Mouse (Mus musculus): ENCODE data around the gene Vps39. TPM values are rescaled to one million over a fixed set of nuclear protein-coding genes. Genes with fewer than 3 reads are reported as not detected.

The Vps39 gene
- 37.3 and 44.4 TPM in 2 replicates for polyA plus RNA-seq (2015; fragmentation: Nextera tagmentation; extraction: Ambion mirVana)

DNA sequence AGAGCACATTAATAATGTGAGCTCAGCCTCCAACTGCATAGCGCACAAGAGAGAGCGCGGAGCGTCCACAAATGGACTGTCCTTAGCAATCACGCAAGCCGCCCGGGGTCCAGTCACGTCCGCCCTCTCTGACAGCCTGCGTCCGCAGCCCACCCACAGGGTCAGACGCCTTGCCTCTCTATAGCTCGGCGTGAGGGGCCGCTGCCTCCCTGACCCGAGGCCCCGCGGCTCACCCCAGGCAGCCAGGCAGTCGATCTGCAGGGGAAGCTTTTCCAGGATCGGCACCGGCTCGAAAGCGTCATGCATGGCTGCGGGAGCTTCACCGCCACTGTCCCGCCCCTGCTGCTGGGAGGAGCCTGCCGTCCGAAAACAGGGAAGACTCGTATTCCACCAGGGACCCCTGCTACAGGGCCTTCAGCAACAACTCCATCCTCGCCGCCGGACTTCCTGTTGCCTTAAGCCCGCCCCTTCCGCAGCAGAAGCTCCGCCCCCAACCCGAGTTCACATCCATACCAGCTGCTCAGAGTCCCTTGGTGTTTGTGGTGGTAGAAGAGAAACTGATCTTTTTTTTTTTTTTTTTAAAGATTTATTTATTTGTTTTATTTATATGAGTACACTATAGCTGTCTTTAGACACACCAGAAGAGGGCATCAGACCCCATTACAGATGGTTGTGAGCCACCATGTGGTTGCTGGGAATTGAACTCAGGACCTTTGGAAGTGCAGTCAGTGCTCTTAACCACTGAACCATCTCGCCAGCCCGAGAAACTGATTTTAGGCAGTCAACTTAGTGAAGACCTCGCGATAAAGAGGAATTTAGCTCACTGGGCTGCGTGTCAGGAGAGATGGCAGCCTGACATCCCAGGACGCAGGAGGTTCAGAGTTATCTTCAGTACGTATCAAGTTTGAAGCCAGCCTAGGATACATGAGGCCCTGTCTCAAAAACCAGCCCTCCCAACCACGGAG, at the start of gene Vps39:
TSS of gene Vps39 (minus strand) at position 456 of the 965 bp plus-strand sequence.
- peaks cover 16% of the 10 kb centered on the region for H3K4me1 ChIP-seq
- H3K4me2 ChIP-seq: peak within 1 kb of the TSS; percentile 83
- peak within 1 kb of the TSS; percentile 69 for H3K27ac ChIP-seq
- H3K36me3 ChIP-seq (ENCODE audit: poor library complexity, severe bottlenecking): peaks cover 50% of the 10 kb centered on the region
- WGBS: 12% methylated on average over 44 of the region's 44 CpGs
- peak; percentile 98 for ATAC-seq
- H3K9me3 ChIP-seq (replicated peaks): no peaks in the 10 kb centered on the region
- H3K9ac ChIP-seq: peak within 1 kb of the TSS; percentile 93
- peak within 1 kb of the TSS; percentile 95 for H3K4me3 ChIP-seq
- H3K27me3 ChIP-seq: no peaks in the 10 kb centered on the region

DNA sequence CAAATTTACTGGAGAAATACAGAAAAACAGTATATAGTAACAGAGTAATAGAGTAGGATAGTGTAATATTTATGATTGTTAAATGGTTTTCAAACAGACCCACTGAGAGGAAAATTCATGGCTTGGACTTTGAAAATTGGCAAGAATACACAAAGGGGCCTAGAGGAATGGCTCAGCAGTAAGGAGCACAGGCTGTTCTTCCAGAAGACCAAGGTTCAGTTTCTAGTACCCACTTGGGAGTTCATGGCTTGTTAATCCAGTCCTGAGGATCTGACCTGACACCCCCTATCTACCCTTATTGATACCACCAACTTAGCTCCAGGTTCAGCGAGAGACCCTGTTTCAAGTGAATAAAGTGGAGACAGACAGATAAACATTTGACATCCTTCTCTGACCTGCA, 45.0 kb upstream of the Vps39 start:
- Histone ChIP-seq H3K27me3 (no peaks in the 10 kb centered on the region), H3K4me2 (no peak overlapping the region), H3K9me3 (replicated peaks) (no peaks in the 10 kb centered on the region), H3K4me3 (no peak overlapping the region), H3K9ac (no peak overlapping the region), H3K27ac (no peak overlapping the region), H3K4me1 (peaks cover 8% of the 10 kb centered on the region), H3K36me3 (ENCODE audit: poor library complexity, severe bottlenecking) (peaks cover 37% of the 10 kb centered on the region)
- no peak for ATAC-seq
- WGBS: 77% methylated on average over 1 of the region's 1 CpGs

DNA sequence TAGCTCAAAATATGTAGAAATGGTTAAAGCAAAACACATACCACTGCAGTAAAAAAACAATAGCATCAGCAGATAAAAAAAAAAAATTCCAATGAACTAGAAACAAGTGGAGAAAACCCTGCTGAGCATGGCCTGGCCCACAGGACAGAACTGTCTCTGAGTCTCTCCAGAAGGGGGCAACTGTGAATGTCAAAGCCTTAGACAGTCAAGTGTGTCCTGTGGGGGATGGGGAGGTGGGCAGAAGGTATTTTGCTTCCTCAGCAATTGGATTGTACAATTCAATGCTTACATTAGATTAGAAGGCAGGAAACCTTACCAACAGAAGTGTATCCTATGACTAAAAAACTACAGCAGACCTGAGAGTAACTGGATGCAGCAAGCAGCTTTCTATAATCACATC, 39.5 kb upstream of the Vps39 start:
- Histone ChIP-seq H3K36me3 (ENCODE audit: poor library complexity, severe bottlenecking) (peaks cover 70% of the 10 kb centered on the region), H3K4me1 (no peaks in the 10 kb centered on the region), H3K4me2 (no peak overlapping the region), H3K27ac (no peak overlapping the region), H3K9ac (no peak overlapping the region), H3K9me3 (replicated peaks) (no peaks in the 10 kb centered on the region), H3K4me3 (no peak overlapping the region), H3K27me3 (no peaks in the 10 kb centered on the region)
- ATAC-seq: no peak

DNA sequence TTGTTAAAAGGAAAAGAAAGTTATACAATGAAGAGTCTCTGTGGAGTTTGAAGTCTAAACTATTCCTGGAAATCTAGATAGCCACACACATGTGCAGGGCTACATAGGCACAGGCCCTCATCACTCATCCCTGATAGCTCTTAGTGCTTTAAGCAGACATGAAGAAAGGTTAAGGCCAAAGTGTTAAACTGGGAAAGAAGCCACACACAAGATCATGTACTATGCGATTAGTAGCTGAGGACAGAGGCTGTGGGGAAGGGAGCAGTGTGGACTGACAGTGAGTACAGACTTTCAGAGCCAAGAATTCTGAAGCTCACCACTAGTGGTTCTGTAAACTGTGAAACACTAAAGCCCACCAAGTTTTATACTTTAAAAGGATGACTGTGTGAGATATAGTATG, 38.0 kb upstream of the Vps39 start:
- Histone ChIP-seq H3K9ac (no peak overlapping the region), H3K9me3 (replicated peaks) (no peaks in the 10 kb centered on the region), H3K4me3 (no peak overlapping the region), H3K4me2 (no peak overlapping the region), H3K36me3 (ENCODE audit: poor library complexity, severe bottlenecking) (peaks cover 60% of the 10 kb centered on the region), H3K27me3 (no peaks in the 10 kb centered on the region), H3K4me1 (no peaks in the 10 kb centered on the region), H3K27ac (no peak overlapping the region)
- ATAC-seq: no peak
- 97% methylated on average over 1 of the region's 1 CpGs for WGBS

GRCm38 (mm10) chr2:120389376-120389775, 36.4 kb upstream of the Vps39 start:
- H3K27me3 ChIP-seq: no peaks in the 10 kb centered on the region
- no peak for ATAC-seq
- WGBS: 89% methylated on average over 3 of the region's 3 CpGs
- no peak overlapping the region for H3K4me2 ChIP-seq
- no peaks in the 10 kb centered on the region for H3K9me3 ChIP-seq (replicated peaks)
- H3K27ac ChIP-seq: no peak overlapping the region
- H3K4me1 ChIP-seq: no peaks in the 10 kb centered on the region
- H3K36me3 ChIP-seq (ENCODE audit: poor library complexity, severe bottlenecking): peaks cover 56% of the 10 kb centered on the region
- H3K9ac ChIP-seq: no peak overlapping the region
- H3K4me3 ChIP-seq: no peak overlapping the region

- H3K9ac ChIP-seq: no peak overlapping the region
- no peak overlapping the region for H3K27ac ChIP-seq
- no peaks in the 10 kb centered on the region for H3K27me3 ChIP-seq
- peaks cover 52% of the 10 kb centered on the region for H3K36me3 ChIP-seq (ENCODE audit: poor library complexity, severe bottlenecking)
- no peak overlapping the region for H3K4me3 ChIP-seq
- no peaks in the 10 kb centered on the region for H3K4me1 ChIP-seq
- no peaks in the 10 kb centered on the region for H3K9me3 ChIP-seq (replicated peaks)
- 95% methylated on average over 1 of the region's 1 CpGs for WGBS
- H3K4me2 ChIP-seq: no peak overlapping the region
- ATAC-seq: no peak
Measured at GRCm38 (mm10) chr2:120387291-120387690, 34.4 kb upstream of the Vps39 start.

DNA sequence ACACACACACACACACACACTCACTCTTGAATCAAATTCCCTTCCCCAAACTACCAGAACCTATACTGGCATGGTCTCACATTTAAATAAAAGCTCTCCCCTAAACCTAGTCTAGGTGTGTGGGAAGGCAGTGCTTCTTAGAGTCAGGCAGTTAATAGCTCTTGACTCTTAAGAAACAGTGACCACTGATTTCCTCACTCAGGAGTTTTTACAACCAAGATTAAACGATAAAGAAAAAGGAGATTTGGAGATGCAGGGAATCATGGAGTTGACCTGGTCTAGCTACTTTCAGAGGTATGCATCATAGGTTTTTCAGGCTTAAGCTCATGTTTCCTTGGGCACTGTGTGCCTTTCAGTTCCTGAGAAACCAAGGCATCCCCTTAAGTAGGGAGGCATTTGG, 33.3 kb upstream of the Vps39 start:
- H3K36me3 ChIP-seq (ENCODE audit: poor library complexity, severe bottlenecking): peaks cover 61% of the 10 kb centered on the region
- H3K9me3 ChIP-seq (replicated peaks): no peaks in the 10 kb centered on the region
- no peaks in the 10 kb centered on the region for H3K4me1 ChIP-seq
- H3K4me3 ChIP-seq: no peak overlapping the region
- H3K27ac ChIP-seq: no peak overlapping the region
- H3K4me2 ChIP-seq: no peak overlapping the region
- ATAC-seq: no peak
- no peaks in the 10 kb centered on the region for H3K27me3 ChIP-seq
- H3K9ac ChIP-seq: no peak overlapping the region
- 97% methylated on average over 1 of the region's 1 CpGs for whole genome bisulfite sequencing

DNA sequence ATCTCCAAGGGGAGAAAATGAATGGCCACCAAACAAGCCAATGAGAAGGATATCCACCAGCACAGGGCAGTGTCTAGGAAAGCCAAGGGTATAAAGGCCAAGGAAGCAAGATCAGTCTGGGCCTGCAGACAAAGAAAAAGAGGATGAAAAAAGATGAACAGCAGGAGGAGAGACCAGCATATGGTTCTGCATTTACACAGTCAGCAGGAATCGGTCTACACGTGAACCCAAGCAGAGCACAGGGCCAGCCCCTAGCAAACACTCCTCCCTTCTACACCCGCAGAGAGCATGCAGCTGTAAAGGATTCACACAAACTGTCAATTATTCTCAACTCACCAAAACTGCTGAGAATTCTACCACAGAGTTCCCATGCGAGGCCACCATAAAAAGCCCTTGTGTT, 20.9 kb upstream of the Vps39 start:
- H3K27me3 ChIP-seq: no peaks in the 10 kb centered on the region
- no peaks in the 10 kb centered on the region for H3K4me1 ChIP-seq
- peaks cover 73% of the 10 kb centered on the region for H3K36me3 ChIP-seq (ENCODE audit: poor library complexity, severe bottlenecking)
- H3K9ac ChIP-seq: no peak overlapping the region
- 69% methylated on average over 4 of the region's 4 CpGs for WGBS
- no peak overlapping the region for H3K4me2 ChIP-seq
- H3K4me3 ChIP-seq: no peak overlapping the region
- H3K27ac ChIP-seq: no peak overlapping the region
- ATAC-seq: no peak
- H3K9me3 ChIP-seq (replicated peaks): no peaks in the 10 kb centered on the region

DNA sequence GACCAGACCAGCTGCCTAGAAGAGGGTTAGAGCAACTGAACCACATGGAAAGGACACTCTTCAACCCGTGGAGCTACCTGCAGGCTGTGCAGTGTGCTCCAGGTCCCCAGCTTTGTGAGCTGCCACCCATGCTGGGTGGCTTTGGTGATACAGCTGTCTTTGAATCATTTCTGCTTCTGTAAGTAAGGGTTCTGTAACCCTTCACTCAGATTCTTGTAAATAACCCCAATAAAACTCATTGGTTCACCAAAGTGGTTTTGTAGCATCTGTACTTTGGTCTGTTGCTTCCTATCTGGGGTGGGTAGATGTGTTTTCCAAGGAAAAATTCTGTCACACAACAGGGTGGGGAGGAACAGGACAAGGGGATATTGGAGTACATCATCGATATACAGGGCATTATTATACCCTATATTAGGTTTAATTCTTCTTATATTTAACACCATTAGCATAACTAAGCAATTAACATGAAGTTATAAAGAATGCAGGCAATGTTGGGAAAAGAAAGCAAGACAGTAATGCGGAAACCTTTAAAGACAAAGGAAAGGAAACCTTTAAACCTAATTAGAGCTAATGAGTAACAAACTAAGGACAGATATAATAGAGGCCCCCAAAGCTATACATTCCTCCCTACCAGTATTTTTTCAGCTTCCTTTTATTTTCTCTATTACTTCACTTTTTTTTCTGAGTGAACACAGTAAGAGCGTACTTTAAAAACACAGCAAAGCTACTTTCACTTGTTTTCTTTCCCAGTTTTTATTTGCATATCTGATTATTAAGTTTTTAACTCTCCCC, 14.7 kb upstream of the Vps39 start:
- Histone ChIP-seq H3K36me3 (ENCODE audit: poor library complexity, severe bottlenecking) (peaks cover 76% of the 10 kb centered on the region), H3K27ac (no peak overlapping the region), H3K4me2 (no peak overlapping the region), H3K4me3 (no peak overlapping the region), H3K9me3 (replicated peaks) (no peaks in the 10 kb centered on the region), H3K27me3 (no peaks in the 10 kb centered on the region), H3K4me1 (no peaks in the 10 kb centered on the region), H3K9ac (no peak overlapping the region)
- 92% methylated on average over 4 of the region's 4 CpGs for WGBS
- ATAC-seq: no peak

GRCm38 (mm10) chr2:120366501-120366900, 13.6 kb upstream of the Vps39 start:
- ATAC-seq: no peak
- H3K9me3 ChIP-seq (replicated peaks): no peaks in the 10 kb centered on the region
- H3K27me3 ChIP-seq: no peaks in the 10 kb centered on the region
- 94% methylated on average over 3 of the region's 3 CpGs for whole genome bisulfite sequencing
- no peaks in the 10 kb centered on the region for H3K4me1 ChIP-seq
- no peak overlapping the region for H3K9ac ChIP-seq
- peaks cover 77% of the 10 kb centered on the region for H3K36me3 ChIP-seq (ENCODE audit: poor library complexity, severe bottlenecking)
- no peak overlapping the region for H3K4me2 ChIP-seq
- no peak overlapping the region for H3K4me3 ChIP-seq
- H3K27ac ChIP-seq: no peak overlapping the region

DNA sequence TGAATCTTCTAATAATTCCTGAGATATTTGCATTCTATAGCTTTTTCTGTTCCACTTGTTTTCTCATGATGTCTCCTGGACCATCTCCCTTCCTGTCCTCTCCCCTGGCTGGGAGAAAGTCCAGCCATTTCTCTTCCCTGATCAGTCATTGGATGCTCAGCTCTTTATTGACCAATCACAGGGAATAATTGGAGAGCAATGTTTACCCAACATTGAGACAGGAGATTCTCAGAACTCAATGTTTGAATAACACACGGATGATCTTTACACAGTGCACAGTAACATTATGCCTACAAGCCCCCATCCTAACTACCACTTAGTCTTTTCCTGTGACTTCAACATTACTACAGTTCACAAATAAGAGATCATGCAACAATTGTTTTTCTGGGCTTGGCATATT, 7.5 kb upstream of the Vps39 start:
- Histone ChIP-seq H3K27ac (no peak overlapping the region), H3K9ac (no peak overlapping the region), H3K4me2 (no peak overlapping the region), H3K4me1 (no peaks in the 10 kb centered on the region), H3K36me3 (ENCODE audit: poor library complexity, severe bottlenecking) (peaks cover 71% of the 10 kb centered on the region), H3K9me3 (replicated peaks) (no peaks in the 10 kb centered on the region), H3K27me3 (no peaks in the 10 kb centered on the region), H3K4me3 (no peak overlapping the region)
- WGBS: 82% methylated on average over 1 of the region's 1 CpGs
- ATAC-seq: no peak

DNA sequence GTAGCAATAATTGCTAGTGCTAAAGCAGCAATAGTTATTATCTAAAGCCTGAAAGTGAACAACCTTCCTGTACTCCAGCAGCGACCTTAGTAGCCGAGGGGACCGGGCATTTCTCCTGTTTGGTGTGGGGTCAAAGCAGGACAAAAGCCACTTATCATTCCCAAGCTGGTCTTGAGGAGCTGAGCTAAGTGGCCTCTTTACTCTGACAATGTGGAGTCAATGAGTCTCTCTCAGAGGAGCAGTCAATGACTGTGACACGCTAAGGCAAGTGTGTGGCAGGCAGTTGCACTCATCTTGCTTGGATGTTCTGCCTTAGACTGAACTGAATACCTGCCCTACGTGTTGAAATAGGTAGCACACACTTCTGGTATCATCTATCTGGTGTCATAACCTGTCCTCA, 1.6 kb downstream of the Vps39 start:
- Histone ChIP-seq H3K4me1 (peaks cover 16% of the 10 kb centered on the region), H3K9ac (0 out of 2 replicates have a peak overlapping the region, but pooled peaks have one; percentile 16), H3K36me3 (ENCODE audit: poor library complexity, severe bottlenecking) (peaks cover 53% of the 10 kb centered on the region), H3K4me2 (peak overlapping the region; percentile 83; the same call in 1 of the 2 replicates), H3K27me3 (no peaks in the 10 kb centered on the region), H3K27ac (no peak overlapping the region), H3K9me3 (replicated peaks) (no peaks in the 10 kb centered on the region), H3K4me3 (no peak overlapping the region)
- WGBS: 79% methylated on average over 5 of the region's 5 CpGs
- no peak for ATAC-seq

Data from forebrain, embryonic 13.5 days (tissue).